Mouse (Mus musculus) MEL (cell line): ENCODE measurements around the gene Ppp2r5e. TPM values are rescaled to one million over a fixed set of nuclear protein-coding genes. Genes with fewer than 3 reads are reported as not detected.
"Not testable (repeated sequence)": the region's sequence is repeated elsewhere in the genome, so short reads cannot be mapped to it uniquely, and the experiment has no call there.

ENCODE experiments used
- DNase-seq: peaks from one replicate; pipeline ENCODE4 v3.0.0; 2011; ENCODE audit warnings: low read depth, low spot score
- H3K27ac ChIP-seq: 2 replicates; pipeline ENCODE4 v1.5.1; 2012; ENCODE audit warnings: low read depth, mild to moderate bottlenecking, control low read depth, low read length, moderate library complexity; ENCODE audit not compliant: control insufficient read depth
- H3K27me3 ChIP-seq, 2 experiments: fragments of 150-350 bp in 1 of 2; sonication (generic) in 1 of 2; 2 replicates each; pipeline ENCODE4 v1.6.1; 2012; ENCODE audit warnings: low read length in 2 of 2, mild to moderate bottlenecking in 2 of 2, improper control_type of control experiment in 1 of 2, moderate library complexity in 1 of 2; ENCODE audit not compliant: insufficient read depth in 2 of 2, control insufficient read depth in 1 of 2
- H3K36me3 ChIP-seq, 2 experiments: 2 replicates each; pipeline ENCODE4 v1.6.1; 2012 to 2014; ENCODE audit warnings: low read length in 2 of 2, improper control_type of control experiment in 1 of 2, inconsistent platforms in 1 of 2, mild to moderate bottlenecking in 1 of 2; ENCODE audit not compliant: insufficient read depth in 2 of 2, control insufficient read depth in 1 of 2
- H3K4me1 ChIP-seq, 2 experiments: fragments of 150-350 bp in 1 of 2; sonication (generic) in 1 of 2; 2 replicates each; pipeline ENCODE4 v1.6.1; 2012; ENCODE audit warnings: low read length in 2 of 2, improper control_type of control experiment in 1 of 2, mild to moderate bottlenecking in 1 of 2; ENCODE audit not compliant: insufficient read depth in 2 of 2, control insufficient read depth in 1 of 2
- H3K4me3 ChIP-seq, 2 experiments: fragments of 150-350 bp in 1 of 2; sonication (generic) in 1 of 2; 2 replicates each; pipeline ENCODE4 v1.5.1; 2012; ENCODE audit warnings: low read depth in 2 of 2, low read length in 2 of 2, mild to moderate bottlenecking in 2 of 2, moderate library complexity in 2 of 2, control low read depth in 1 of 2, improper control_type of control experiment in 1 of 2; ENCODE audit not compliant: control insufficient read depth in 1 of 2, insufficient read depth in 1 of 2
- H3K79me2 ChIP-seq: 2 replicates; pipeline ENCODE4 v1.6.1; 2012; ENCODE audit warnings: mild to moderate bottlenecking, low read length, moderate library complexity; ENCODE audit not compliant: control insufficient read depth, poor library complexity, insufficient read depth
- H3K9ac ChIP-seq: 2 replicates; pipeline ENCODE4 v1.6.1; 2012; ENCODE audit warnings: low read depth, mild to moderate bottlenecking, control low read depth, low read length, moderate library complexity; ENCODE audit not compliant: control insufficient read depth, poor library complexity, severe bottlenecking
- H3K9me3 ChIP-seq: fragments of 150-350 bp; sonication (generic); replicated peaks from 2 replicates; pipeline ENCODE4 v1.6.1; 2012; ENCODE audit warnings: mild to moderate bottlenecking, low read length, improper control_type of control experiment, moderate library complexity; ENCODE audit not compliant: insufficient read depth
- CHD2 ChIP-seq: IDR thresholded peaks from 2 replicates; pipeline ENCODE4 v1.6.1; 2011; ENCODE audit warnings: low read length, improper control_type of control experiment
- ETS1 ChIP-seq: IDR thresholded peaks from 2 replicates; pipeline ENCODE4 v1.6.1; 2012; ENCODE audit warnings: low read depth, mild to moderate bottlenecking, inconsistent platforms, low read length, improper control_type of control experiment, moderate library complexity
- GABPA ChIP-seq: IDR thresholded peaks from 2 replicates; pipeline ENCODE4 v1.6.1; 2012; ENCODE audit warnings: low read depth, mild to moderate bottlenecking, inconsistent platforms, low read length, improper control_type of control experiment, moderate library complexity
- GATA1 ChIP-seq: IDR thresholded peaks from 2 replicates; pipeline ENCODE4 v1.6.1; 2011; ENCODE audit warnings: low read depth, low read length, improper control_type of control experiment
- HCFC1 ChIP-seq: IDR thresholded peaks from 2 replicates; pipeline ENCODE4 v1.6.1; 2012; ENCODE audit warnings: low read depth, mild to moderate bottlenecking, inconsistent platforms, low read length, improper control_type of control experiment, moderate library complexity
- KAT2A ChIP-seq: conservative IDR thresholded peaks from 2 replicates; pipeline ENCODE4 v1.6.1; 2012; ENCODE audit warnings: low read depth, low read length, improper control_type of control experiment, inconsistent platforms
- MAZ ChIP-seq: IDR thresholded peaks from 2 replicates; pipeline ENCODE4 v1.6.1; 2012; ENCODE audit warnings: low read depth, mild to moderate bottlenecking, inconsistent platforms, low read length, improper control_type of control experiment
- MYB ChIP-seq: IDR thresholded peaks from 2 replicates; pipeline ENCODE4 v1.6.1; 2011; ENCODE audit warnings: mild to moderate bottlenecking, low read depth, low read length, improper control_type of control experiment
- MYC ChIP-seq: IDR thresholded peaks from 2 replicates; pipeline ENCODE4 v1.6.1; 2011; ENCODE audit warnings: low read depth, mild to moderate bottlenecking, low read length, improper control_type of control experiment, moderate library complexity
- NELFE ChIP-seq: IDR thresholded peaks from 2 replicates; pipeline ENCODE4 v1.6.1; 2011; ENCODE audit warnings: low read depth, low read length, improper control_type of control experiment
- NRF1 ChIP-seq: IDR thresholded peaks from 2 replicates; pipeline ENCODE4 v1.6.1; 2014; ENCODE audit warnings: low read depth, mild to moderate bottlenecking, inconsistent platforms, low read length, improper control_type of control experiment, moderate library complexity; ENCODE audit not compliant: poor library complexity, insufficient read depth, severe bottlenecking
- POLR2AphosphoS5 ChIP-seq: IDR thresholded peaks from 2 replicates; pipeline ENCODE4 v1.6.1; 2012; ENCODE audit warnings: low read depth, borderline replicate concordance, mild to moderate bottlenecking, inconsistent platforms, low read length, moderate library complexity, mixed read lengths
- RAD21 ChIP-seq: IDR thresholded peaks from 2 replicates; pipeline ENCODE4 v1.6.1; 2011; ENCODE audit warnings: mild to moderate bottlenecking, low read depth, low read length, improper control_type of control experiment
- RCOR1 ChIP-seq: IDR thresholded peaks from 2 replicates; pipeline ENCODE4 v1.6.1; 2012; ENCODE audit warnings: low read depth, mild to moderate bottlenecking, inconsistent platforms, low read length, improper control_type of control experiment
- SMC3 ChIP-seq: IDR thresholded peaks from 2 replicates; pipeline ENCODE4 v1.6.1; 2011; ENCODE audit warnings: low read depth, low read length, improper control_type of control experiment
- TAL1 ChIP-seq: IDR thresholded peaks from 2 replicates; pipeline ENCODE4 v1.6.1; 2012; ENCODE audit warnings: mild to moderate bottlenecking, inconsistent platforms, low read length, moderate library complexity, mixed read lengths
- USF1 ChIP-seq: IDR thresholded peaks from 2 replicates; pipeline ENCODE4 v1.6.1; 2014; ENCODE audit warnings: low read depth, mild to moderate bottlenecking, inconsistent platforms, low read length, improper control_type of control experiment, moderate library complexity
- ZMIZ1 ChIP-seq: IDR thresholded peaks from 2 replicates; pipeline ENCODE4 v1.6.1; 2012; ENCODE audit warnings: low read depth, mild to moderate bottlenecking, inconsistent platforms, low read length, improper control_type of control experiment, moderate library complexity
- polyA plus RNA-seq, 2 experiments: library from polyadenylated mRNA; stranded (reverse) in 1 of 2; unstranded in 1 of 2; fragments of >175 nt in 1 of 2; fragments of >200 nt in 1 of 2; gene quantifications; 2 replicates each; pipeline versions ENCODE4 v1.2.1 to v1.2.4; 2012; ENCODE audit warnings: low replicate concordance in 2 of 2, low read depth in 1 of 2; ENCODE audit not compliant: insufficient read length in 2 of 2, insufficient read depth in 1 of 2, missing spikeins in 1 of 2
- total RNA-seq: library from RNA; depleted of rRNA; stranded (reverse); fragments of 300-350 nt; gene quantifications from 2 replicates; pipeline ENCODE4 v1.2.3, GENCODE M21; 2012

The Ppp2r5e gene
- total and polyA plus RNA-seq, 3 experiments = 9.0 to 200 (median 21.3) TPM

GRCm38 (mm10) chr12:75492549-75493327, 103.3 kb downstream of the Ppp2r5e start:
- H3K9ac ChIP-seq = no peak overlapping the region
- TF ChIP-seq GATA1 (no peak), HCFC1 (no peak), NRF1 (no peak), NELFE (no peak), GABPA (no peak), USF1 (no peak), RAD21 (no peak), MYC (no peak), KAT2A (no peak), RCOR1 (no peak), POLR2AphosphoS5 (no peak), MAZ (no peak), ZMIZ1 (no peak)
- TF ChIP-seq, all 39 proteins: peak for 0
- Histone ChIP-seq H3K27me3 (no peaks in the 10 kb centered on the region), H3K27ac (no peak overlapping the region), H3K4me3 (no peak overlapping the region), H3K4me1 (peaks cover 2 to 4% of the 10 kb centered on the region in 2 experiments), H3K9me3 (no peaks in the 10 kb centered on the region), H3K79me2 (no peaks in the 10 kb centered on the region), H3K36me3 (peaks cover 2% of the 10 kb centered on the region in 2 experiments; a peak in 1 of 4 replicates)
- DNase-seq = no peak

GRCm38 (mm10) chr12:75492148-75492547, 103.9 kb downstream of the Ppp2r5e start:
- H3K4me3 ChIP-seq, H3K9ac ChIP-seq, H3K27me3 ChIP-seq, H3K4me1 ChIP-seq, H3K9me3 ChIP-seq, H3K27ac ChIP-seq, DNase-seq, H3K36me3 ChIP-seq, H3K79me2 ChIP-seq: not testable (repeated sequence)

- Histone ChIP-seq H3K36me3 (peaks cover 2 to 10% of the 10 kb centered on the region in 2 experiments; a peak in 2 of 4 replicates), H3K27ac (no peak overlapping the region), H3K4me1 (peaks cover 4 to 7% of the 10 kb centered on the region in 2 experiments), H3K79me2 (no peaks in the 10 kb centered on the region), H3K4me3 (no peak overlapping the region), H3K9me3 (no peaks in the 10 kb centered on the region), H3K9ac (no peak overlapping the region), H3K27me3 (no peaks in the 10 kb centered on the region)
- no peak for DNase-seq
- TF ChIP-seq NRF1 (no peak), POLR2AphosphoS5 (no peak), MYB (no peak), CHD2 (no peak), TAL1 (no peak), ETS1 (no peak), SMC3 (no peak)
Observed at GRCm38 (mm10) chr12:75487500-75487899, 108.5 kb downstream of the Ppp2r5e start.
